Mouse (Mus musculus) liver, embryonic 15.5 days (tissue): ENCODE results near the gene Art4. TPM values are rescaled to one million over a fixed set of nuclear protein-coding genes. Genes with fewer than 3 reads are reported as not detected.

Experiments used
- microRNA-seq: library from miRNA; unstranded; fragments of <30 nt; microRNA quantifications from one replicate; pipeline ENCODE4, GENCODE M21; 2016
- polyA plus RNA-seq: library from polyadenylated mRNA; unstranded; fragments of >200 nt; fragmentation: Nextera tagmentation; extraction: Ambion mirVana; gene quantifications from 2 replicates; pipeline ENCODE4 v1.2.1, GENCODE M21; 2015

Art4 gene
- polyA plus RNA-seq, 1 experiment from 2014 or later, result 30.0 TPM

Small RNAs within 50 kb of the gene (microRNA-seq; reads per million reads assigned to microRNA genes)
- not detected for gene Gm44364

Other genes with a start within 250 kb of the Art4 start
- gene Plbd1, start 195.8 kb downstream of the Art4 start, polyA plus RNA-seq, result 12.1 and 15.0 TPM in 2 replicates
- 0.26 and 0.37 TPM in 2 replicates for gene Gucy2c, start 76.0 kb downstream of the Art4 start, polyA plus RNA-seq
- gene Hist4h4, start 53.3 kb downstream of the Art4 start, polyA plus RNA-seq, result 0.93 and 1.2 TPM in 2 replicates
- gene H2afj, start 49.5 kb downstream of the Art4 start, polyA plus RNA-seq, result 113 and 131 TPM in 2 replicates
- gene BC049715, start 30.1 kb downstream of the Art4 start, polyA plus RNA-seq, result 0.71 and 1.0 TPM in 2 replicates
- gene Wbp11, start 29.5 kb downstream of the Art4 start, polyA plus RNA-seq, result 49.0 and 51.6 TPM in 2 replicates
- not detected in 2 replicates for gene Smco3, start 22.3 kb downstream of the Art4 start, polyA plus RNA-seq
- gene Mgp, start 18.1 kb upstream of the Art4 start, polyA plus RNA-seq, result 3.3 and 6.3 TPM in 2 replicates
- gene Erp27, start 64.4 kb upstream of the Art4 start, polyA plus RNA-seq, result 0.28 and 0.74 TPM in 2 replicates
- gene Pde6h, start 66.1 kb upstream of the Art4 start, polyA plus RNA-seq, result not detected in 2 replicates
- 162 and 172 TPM in 2 replicates for gene Arhgdib, start 84.2 kb upstream of the Art4 start, polyA plus RNA-seq